In genomic region chr5:46654189-46654588, GRCm38 (mm10) we compare ENCODE assay signal across 17 mouse cellular contexts.
DNase-seq lines count a peak whose midpoint lies in the region; TF ChIP-seq lines count a peak whose summit lies in the region.
"Had no signal": no experiment of that assay in that cellular context is flagged by ENCODE, and none has a peak within 500 bp of the region (broad histone marks: within the 10 kb centered on the region; RNA-seq: fewer than 3 reads in every experiment).

No protein-coding gene starts in this region.

- no peak overlapping the region for H3K27ac ChIP-seq in MEL (ENCODE audit: control insufficient read depth, low read depth, low read length)

- no peaks in the 10 kb centered on the region for H3K9me3 ChIP-seq in MEL (replicated peaks; ENCODE audit: insufficient read depth, low read length)
- H3K9me3 ChIP-seq: G1E had no signal

- no peaks in the 10 kb centered on the region for H3K27me3 ChIP-seq in MEL (ENCODE audit: control insufficient read depth in 1 of 2, insufficient read depth in 2 of 2, low read length in 2 of 2)
- H3K27me3 ChIP-seq: CH12.LX, Patski had no signal

- no peak for TF ChIP-seq POLR2A in MEL (IDR thresholded peaks at IDR 0.05; ENCODE audit: control insufficient read depth in 1 of 2, insufficient read depth in 1 of 2, low read depth in 1 of 2, low read length in 2 of 2, poor library complexity in 1 of 2)

- peak; percentile 50 for DNase-seq in MEL (ENCODE audit: low read depth, low spot score)
- no peak for DNase-seq in spleen, adult 12 weeks (ENCODE audit: low spot score)
- DNase-seq: adrenal gland, adult 2 months; adrenal gland, adult 8-10 months; adrenal gland, postnatal 10 days; adrenal gland, postnatal 14 days; adrenal gland, postnatal 25 days; adrenal gland, postnatal 36 days; B cell, adult 2 months; cerebellum, adult 11 months; cerebellum, adult 11-12 months; cerebellum, adult 18-20 months; cerebellum, adult 2 months; cerebellum, adult 8-10 months had no signal

- H3K36me3 ChIP-seq in MEL (ENCODE audit: control insufficient read depth in 1 of 2, insufficient read depth in 2 of 2, low read length in 2 of 2), result peaks cover 0 to 25% of the 10 kb centered on the region in 2 experiments; a peak in 2 of 4 replicates
- H3K36me3 ChIP-seq: G1E had no signal

- H3K4me3 ChIP-seq in MEL (ENCODE audit: control insufficient read depth in 1 of 2, insufficient read depth in 1 of 2, low read depth in 2 of 2, low read length in 2 of 2), result no peak overlapping the region

- no peak overlapping the region for H3K9ac ChIP-seq in MEL (ENCODE audit: control insufficient read depth, low read depth, low read length, poor library complexity, severe bottlenecking)

- TF ChIP-seq CTCF in MEL (IDR thresholded peaks at IDR 0.05 in 2 of 3, conservative IDR thresholded peaks at IDR 0.05 in 1 of 3; ENCODE audit: control insufficient read depth in 1 of 3, insufficient read depth in 1 of 3, low read depth in 2 of 3, low read length in 3 of 3, poor library complexity in 1 of 3, severe bottlenecking in 1 of 3), result no peak

- H3K4me1 ChIP-seq in MEL (ENCODE audit: control insufficient read depth in 1 of 2, insufficient read depth in 2 of 2, low read length in 2 of 2), result peaks cover 12 to 23% of the 10 kb centered on the region in 2 experiments

- H3K79me2 ChIP-seq in MEL (ENCODE audit: control insufficient read depth, insufficient read depth, low read length, poor library complexity), result no peaks in the 10 kb centered on the region

- peak; percentile 42 to 60; a peak in 2 of 4 replicates for TF ChIP-seq EP300 in MEL (IDR thresholded peaks at IDR 0.05; ENCODE audit: low read depth in 1 of 2, low read length in 2 of 2)

- no peak for TF ChIP-seq RAD21 in MEL (IDR thresholded peaks at IDR 0.05; ENCODE audit: low read depth, low read length)

TF ChIP-seq in MEL, 35 proteins besides CTCF, POLR2A, EP300 and RAD21:
- TF ChIP-seq USF1 (IDR thresholded peaks at IDR 0.05; ENCODE audit: low read depth, low read length) (peak; percentile 27; the same call in 1 of the 2 replicates), SIN3A (IDR thresholded peaks at IDR 0.05; ENCODE audit: low read length) (peak; percentile 30; the same call in 1 of the 2 replicates), GATA1 (IDR thresholded peaks at IDR 0.05; ENCODE audit: low read depth, low read length) (0 out of 2 replicates have a peak, but pooled peaks have one; percentile 39), ELF1 (IDR thresholded peaks at IDR 0.05; ENCODE audit: low read depth, low read length) (no peak), ETS1 (IDR thresholded peaks at IDR 0.05; ENCODE audit: low read depth, low read length) (peak; percentile 70)
TF ChIP-seq in MEL: peak in this region for 4.
